Mouse (Mus musculus) layer of hippocampus, postnatal 25 days (tissue): ENCODE measurements around the gene Lsm7. TPM values are rescaled to one million over a fixed set of nuclear protein-coding genes. Genes with fewer than 3 reads are reported as not detected.
"Not testable (repeated sequence)": the region's sequence is repeated elsewhere in the genome, so short reads cannot be mapped to it uniquely, and the experiment has no call there.

ENCODE experiments used
- DNase-seq, 2 experiments: peaks; one replicate each; pipeline ENCODE4 v3.0.0; 2022; ENCODE audit warnings: mixed read lengths in 2 of 2, low spot score in 1 of 2; ENCODE audit errors: extremely low spot score in 1 of 2
- total RNA-seq, 2 experiments: library from RNA; stranded (reverse); gene quantifications; 2 replicates each; pipeline ENCODE4 v1.2.3; 2021

Gene Lsm7
- total RNA-seq, 2 experiments from 2014 or later = 41.5 to 43.8 TPM

- no peak for DNase-seq
Measured at GRCm38 (mm10) chr10:80839848-80840247, 15.2 kb downstream of the Lsm7 start.

GRCm38 (mm10) chr10:80838346-80838912 lies 16.6 kb downstream of the Lsm7 start:
- no peak for DNase-seq

- no peak for DNase-seq
Measured at GRCm38 (mm10) chr10:80837827-80838226, 17.2 kb downstream of the Lsm7 start.

- no peak for DNase-seq
Measured at GRCm38 (mm10) chr10:80836949-80837379, 18.0 kb downstream of the Lsm7 start.

- DNase-seq = no peak
Measured at GRCm38 (mm10) chr10:80835617-80836016, 19.4 kb downstream of the Lsm7 start.

GRCm38 (mm10) chr10:80832818-80833217 lies 22.2 kb downstream of the Lsm7 start:
- DNase-seq = no peak

GRCm38 (mm10) chr10:80831136-80831535 lies 23.9 kb downstream of the Lsm7 start:
- no peak for DNase-seq

- DNase-seq = no peak
Measured at GRCm38 (mm10) chr10:80829359-80830278, 25.4 kb downstream of the Lsm7 start.

- not testable (repeated sequence) for DNase-seq
Measured at GRCm38 (mm10) chr10:80828587-80828986, 26.4 kb downstream of the Lsm7 start.

- no peak for DNase-seq
Measured at GRCm38 (mm10) chr10:80827870-80828420, 27.1 kb downstream of the Lsm7 start.

GRCm38 (mm10) chr10:80827063-80827869 lies 27.7 kb downstream of the Lsm7 start:
- no peak for DNase-seq

- DNase-seq = peak; percentile 93 to 94
Measured at GRCm38 (mm10) chr10:80826151-80827062, 28.6 kb downstream of the Lsm7 start, which contains the start of gene Oaz1. TSS of gene Oaz1 (plus strand) at chr10:80826656.

GRCm38 (mm10) chr10:80824827-80825226 lies 30.2 kb downstream of the Lsm7 start:
- DNase-seq = no peak

- no peak for DNase-seq
Measured at GRCm38 (mm10) chr10:80823847-80824643, 31.0 kb downstream of the Lsm7 start.

GRCm38 (mm10) chr10:80823316-80823715 lies 31.7 kb downstream of the Lsm7 start:
- DNase-seq = no peak

GRCm38 (mm10) chr10:80822528-80822927 lies 32.5 kb downstream of the Lsm7 start:
- DNase-seq = no peak

- DNase-seq = no peak
Measured at GRCm38 (mm10) chr10:80821991-80822390, 33.0 kb downstream of the Lsm7 start.

- no peak for DNase-seq
Measured at GRCm38 (mm10) chr10:80819406-80819805, 35.6 kb downstream of the Lsm7 start.
